Mouse (Mus musculus): ENCODE results near the gene Dact3. TPM values are rescaled to one million over a fixed set of nuclear protein-coding genes. Genes with fewer than 3 reads are reported as not detected.
A peak's percentile ranks its signal among the peaks of the same experiment; 100 is the strongest.

The Dact3 gene
- polyA plus RNA-seq, 1 experiment from 2014 or later, result 9.5 TPM

DNA sequence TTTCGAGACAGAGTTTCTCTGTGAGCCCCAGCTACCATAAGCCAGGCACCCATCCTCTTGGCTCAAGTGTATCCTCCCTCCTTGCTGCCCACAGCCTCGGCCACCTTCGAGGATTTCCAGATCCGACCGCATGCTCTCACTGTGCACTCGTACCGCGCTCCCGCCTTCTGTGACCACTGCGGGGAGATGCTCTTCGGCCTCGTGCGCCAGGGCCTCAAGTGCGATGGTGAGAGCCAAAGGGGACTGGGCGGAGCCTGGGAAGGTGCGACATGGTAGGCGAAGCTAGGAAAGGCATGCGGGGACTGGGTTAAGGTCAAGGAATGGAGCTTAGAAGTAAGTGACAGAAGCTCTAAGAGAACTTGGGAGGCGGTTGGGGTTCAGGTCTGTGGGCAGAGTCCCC, 27.6 kb upstream of the Dact3 start:
- peaks cover 13% of the 10 kb centered on the region for H3K36me3 ChIP-seq (ENCODE audit: control insufficient read depth, insufficient read depth, low read length)
- DNase-seq (ENCODE audit: low spot score) (no peak), ATAC-seq (ENCODE audit: insufficient read depth, low FRiP score, low TSS enrichment) (no peak)
- H3K27me3 ChIP-seq (ENCODE audit: control insufficient read depth, insufficient read depth, low read length), result no peaks in the 10 kb centered on the region
- peaks cover 14% of the 10 kb centered on the region for H3K4me1 ChIP-seq (ENCODE audit: control insufficient read depth, insufficient read depth, low read length)
- WGBS, result 84% methylated on average over 19 of the region's 19 CpGs
- H3K27ac ChIP-seq (ENCODE audit: low read depth, low read length), result no peak overlapping the region
- H3K9me3 ChIP-seq (ENCODE audit: control insufficient read depth, low read length), result no peaks in the 10 kb centered on the region
- no peak overlapping the region for H3K4me3 ChIP-seq (ENCODE audit: low read depth, low read length)
- no peak overlapping the region for H3K9ac ChIP-seq (ENCODE audit: low read length)
- no peak overlapping the region for H3K4me2 ChIP-seq (ENCODE audit: low read depth)

DNA sequence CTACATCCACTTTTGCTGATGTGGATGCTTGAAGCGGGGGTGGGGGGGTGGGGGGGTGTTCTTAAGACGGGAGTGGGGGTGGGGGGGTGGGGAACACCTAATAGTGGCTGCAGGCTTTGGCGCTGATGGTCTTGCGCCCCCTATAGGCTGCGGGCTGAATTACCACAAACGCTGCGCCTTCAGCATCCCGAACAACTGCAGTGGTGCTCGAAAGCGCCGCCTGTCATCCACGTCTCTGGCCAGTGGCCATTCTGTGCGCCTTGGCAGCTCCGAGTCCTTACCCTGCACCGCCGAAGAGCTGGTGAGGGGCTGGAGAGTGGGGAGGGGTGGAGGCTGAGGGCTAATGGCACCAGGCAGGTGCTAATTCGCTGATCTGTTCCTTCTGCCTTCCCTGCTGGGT, 26.5 kb upstream of the Dact3 start:
- Histone ChIP-seq H3K9me3 (ENCODE audit: control insufficient read depth, low read length) (no peaks in the 10 kb centered on the region), H3K27ac (ENCODE audit: low read depth, low read length) (no peak overlapping the region), H3K4me1 (ENCODE audit: control insufficient read depth, insufficient read depth, low read length) (peaks cover 13% of the 10 kb centered on the region), H3K4me2 (ENCODE audit: low read depth) (no peak overlapping the region), H3K9ac (ENCODE audit: low read length) (no peak overlapping the region), H3K4me3 (ENCODE audit: low read depth, low read length) (no peak overlapping the region), H3K36me3 (ENCODE audit: control insufficient read depth, insufficient read depth, low read length) (peaks cover 15% of the 10 kb centered on the region), H3K27me3 (ENCODE audit: control insufficient read depth, insufficient read depth, low read length) (no peaks in the 10 kb centered on the region)
- DNase-seq (ENCODE audit: low spot score), result peak; percentile 59
- 27% methylated on average over 17 of the region's 17 CpGs for WGBS
- ATAC-seq (ENCODE audit: insufficient read depth, low FRiP score, low TSS enrichment), result no peak

DNA sequence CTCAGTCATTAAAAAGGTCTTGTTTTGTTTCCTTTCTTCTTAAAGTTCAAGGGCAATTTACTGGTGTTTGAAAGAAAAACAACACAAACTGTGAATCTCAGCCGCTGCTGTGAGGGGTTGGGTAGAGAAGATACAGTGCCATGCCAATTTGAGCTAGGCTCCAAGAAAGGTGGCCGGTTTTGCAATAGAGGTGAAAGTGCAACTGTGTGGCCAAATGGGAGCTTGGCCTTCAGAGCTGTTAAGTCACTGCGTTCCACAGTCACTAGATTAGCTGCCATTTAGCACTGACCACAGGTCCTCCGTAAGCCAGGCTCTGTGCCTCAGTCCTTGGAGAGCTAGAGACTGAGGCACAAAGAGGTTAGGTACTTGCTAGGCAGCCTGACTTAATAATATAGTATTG, 23.5 kb upstream of the Dact3 start:
- no peaks in the 10 kb centered on the region for H3K27me3 ChIP-seq (ENCODE audit: control insufficient read depth, insufficient read depth, low read length)
- H3K36me3 ChIP-seq (ENCODE audit: control insufficient read depth, insufficient read depth, low read length), result peaks cover 33% of the 10 kb centered on the region
- H3K4me3 ChIP-seq (ENCODE audit: low read depth, low read length), result no peak overlapping the region
- 79% methylated on average over 4 of the region's 4 CpGs for WGBS
- DNase-seq (ENCODE audit: low spot score) (no peak), ATAC-seq (ENCODE audit: insufficient read depth, low FRiP score, low TSS enrichment) (no peak)
- no peaks in the 10 kb centered on the region for H3K9me3 ChIP-seq (ENCODE audit: control insufficient read depth, low read length)
- H3K4me1 ChIP-seq (ENCODE audit: control insufficient read depth, insufficient read depth, low read length), result no peaks in the 10 kb centered on the region
- H3K27ac ChIP-seq (ENCODE audit: low read depth, low read length), result no peak overlapping the region
- H3K4me2 ChIP-seq (ENCODE audit: low read depth), result no peak overlapping the region
- no peak overlapping the region for H3K9ac ChIP-seq (ENCODE audit: low read length)

DNA sequence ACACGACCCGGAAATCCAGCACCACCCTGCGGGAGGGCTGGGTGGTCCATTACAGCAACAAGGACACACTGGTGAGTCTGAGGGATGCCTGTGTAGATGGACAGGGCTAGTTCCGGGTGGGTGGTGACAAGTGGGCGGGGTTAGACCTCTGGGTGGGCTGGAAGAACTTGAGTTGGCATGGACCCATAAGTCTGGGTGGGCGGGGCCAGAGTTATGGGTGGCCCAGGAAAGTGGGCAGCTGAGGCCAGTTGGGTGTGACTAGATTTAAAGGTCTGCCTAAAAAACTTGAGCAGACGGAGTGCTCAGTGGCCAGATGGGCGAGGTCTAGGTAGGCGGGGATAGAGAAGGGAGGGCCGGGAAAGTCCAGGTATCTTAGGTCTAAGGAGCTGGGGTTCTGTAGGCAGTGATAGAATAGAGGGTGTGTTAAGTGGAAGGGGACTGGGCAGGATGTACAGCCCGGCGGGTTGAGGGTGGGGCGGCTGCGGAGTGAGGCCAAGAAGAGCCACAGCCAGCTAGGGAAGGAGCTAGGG, 21.8 kb upstream of the Dact3 start:
- H3K9ac ChIP-seq (ENCODE audit: low read length), result no peak overlapping the region
- H3K4me3 ChIP-seq (ENCODE audit: low read depth, low read length), result no peak overlapping the region
- H3K4me1 ChIP-seq (ENCODE audit: control insufficient read depth, insufficient read depth, low read length), result no peaks in the 10 kb centered on the region
- DNase-seq (ENCODE audit: low spot score) (no peak), ATAC-seq (ENCODE audit: insufficient read depth, low FRiP score, low TSS enrichment) (no peak)
- H3K27me3 ChIP-seq (ENCODE audit: control insufficient read depth, insufficient read depth, low read length), result no peaks in the 10 kb centered on the region
- WGBS, result 89% methylated on average over 14 of the region's 14 CpGs
- no peaks in the 10 kb centered on the region for H3K9me3 ChIP-seq (ENCODE audit: control insufficient read depth, low read length)
- H3K4me2 ChIP-seq (ENCODE audit: low read depth), result no peak overlapping the region
- H3K36me3 ChIP-seq (ENCODE audit: control insufficient read depth, insufficient read depth, low read length), result peaks cover 38% of the 10 kb centered on the region
- H3K27ac ChIP-seq (ENCODE audit: low read depth, low read length), result no peak overlapping the region

DNA sequence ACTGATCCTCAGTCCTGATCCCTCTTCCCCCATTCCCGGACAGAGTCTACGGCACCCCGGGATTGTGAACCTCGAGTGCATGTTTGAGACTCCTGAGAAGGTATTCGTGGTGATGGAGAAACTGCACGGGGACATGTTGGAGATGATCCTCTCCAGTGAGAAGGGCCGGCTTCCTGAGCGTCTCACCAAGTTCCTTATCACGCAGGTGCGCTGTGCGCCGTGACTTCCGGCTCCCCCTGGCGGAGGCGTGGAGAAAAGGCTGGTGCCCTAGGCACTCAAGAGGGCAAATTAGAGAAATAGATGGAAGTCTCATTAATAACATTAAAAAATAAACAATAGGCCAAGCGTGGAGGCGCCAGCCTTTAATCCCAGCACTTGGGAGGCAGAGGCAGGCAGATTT, 16.8 kb upstream of the Dact3 start:
- Histone ChIP-seq H3K27ac (ENCODE audit: low read depth, low read length) (no peak overlapping the region), H3K9ac (ENCODE audit: low read length) (no peak overlapping the region), H3K36me3 (ENCODE audit: control insufficient read depth, insufficient read depth, low read length) (peaks cover 25% of the 10 kb centered on the region), H3K9me3 (ENCODE audit: control insufficient read depth, low read length) (no peaks in the 10 kb centered on the region), H3K4me1 (ENCODE audit: control insufficient read depth, insufficient read depth, low read length) (no peaks in the 10 kb centered on the region), H3K4me3 (ENCODE audit: low read depth, low read length) (no peak overlapping the region), H3K27me3 (ENCODE audit: control insufficient read depth, insufficient read depth, low read length) (no peaks in the 10 kb centered on the region), H3K4me2 (ENCODE audit: low read depth) (no peak overlapping the region)
- 19% methylated on average over 17 of the region's 17 CpGs for WGBS
- no peak for ATAC-seq (ENCODE audit: insufficient read depth, low FRiP score, low TSS enrichment)
- peak; percentile 60 for DNase-seq (ENCODE audit: low spot score)

- ATAC-seq (ENCODE audit: insufficient read depth, low FRiP score, low TSS enrichment) (no peak), DNase-seq (ENCODE audit: low spot score) (peak; percentile 55)
- WGBS, result 29% methylated on average over 5 of the region's 5 CpGs
- Histone ChIP-seq H3K36me3 (ENCODE audit: control insufficient read depth, insufficient read depth, low read length) (peaks cover 19% of the 10 kb centered on the region), H3K4me3 (ENCODE audit: low read depth, low read length) (no peak overlapping the region), H3K4me1 (ENCODE audit: control insufficient read depth, insufficient read depth, low read length) (no peaks in the 10 kb centered on the region), H3K9ac (ENCODE audit: low read length) (no peak overlapping the region), H3K27ac (ENCODE audit: low read depth, low read length) (no peak overlapping the region), H3K4me2 (ENCODE audit: low read depth) (no peak overlapping the region), H3K9me3 (ENCODE audit: control insufficient read depth, low read length) (no peaks in the 10 kb centered on the region), H3K27me3 (ENCODE audit: control insufficient read depth, insufficient read depth, low read length) (no peaks in the 10 kb centered on the region)
Observed at GRCm38 (mm10) chr7:16859902-16860651, 15.0 kb upstream of the Dact3 start.

GRCm38 (mm10) chr7:16867488-16867887, 7.6 kb upstream of the Dact3 start:
- 82% methylated on average over 3 of the region's 3 CpGs for WGBS
- Histone ChIP-seq H3K9ac (ENCODE audit: low read length) (no peak overlapping the region), H3K4me2 (ENCODE audit: low read depth) (no peak overlapping the region), H3K4me3 (ENCODE audit: low read depth, low read length) (no peak overlapping the region), H3K27ac (ENCODE audit: low read depth, low read length) (no peak overlapping the region), H3K9me3 (ENCODE audit: control insufficient read depth, low read length) (no peaks in the 10 kb centered on the region), H3K27me3 (ENCODE audit: control insufficient read depth, insufficient read depth, low read length) (no peaks in the 10 kb centered on the region), H3K4me1 (ENCODE audit: control insufficient read depth, insufficient read depth, low read length) (no peaks in the 10 kb centered on the region), H3K36me3 (ENCODE audit: control insufficient read depth, insufficient read depth, low read length) (no peaks in the 10 kb centered on the region; the same call in 1 of the 2 replicates)
- DNase-seq (ENCODE audit: low spot score) (no peak), ATAC-seq (ENCODE audit: insufficient read depth, low FRiP score, low TSS enrichment) (no peak)

- no peaks in the 10 kb centered on the region; the same call in 1 of the 2 replicates for H3K36me3 ChIP-seq (ENCODE audit: control insufficient read depth, insufficient read depth, low read length)
- no peaks in the 10 kb centered on the region for H3K9me3 ChIP-seq (ENCODE audit: control insufficient read depth, low read length)
- H3K4me1 ChIP-seq (ENCODE audit: control insufficient read depth, insufficient read depth, low read length), result no peaks in the 10 kb centered on the region
- peak overlapping the region; percentile 2 for H3K4me2 ChIP-seq (ENCODE audit: low read depth)
- no peak overlapping the region for H3K27ac ChIP-seq (ENCODE audit: low read depth, low read length)
- ATAC-seq (ENCODE audit: insufficient read depth, low FRiP score, low TSS enrichment) (peak; percentile 91), DNase-seq (ENCODE audit: low spot score) (peak; percentile 68)
- H3K4me3 ChIP-seq (ENCODE audit: low read depth, low read length), result no peak overlapping the region
- H3K27me3 ChIP-seq (ENCODE audit: control insufficient read depth, insufficient read depth, low read length), result no peaks in the 10 kb centered on the region
- WGBS, result 8% methylated on average over 16 of the region's 16 CpGs
- H3K9ac ChIP-seq (ENCODE audit: low read length), result no peak overlapping the region
Observed at GRCm38 (mm10) chr7:16869497-16869896, 5.6 kb upstream of the Dact3 start.

- Histone ChIP-seq H3K4me2 (ENCODE audit: low read depth) (no peak overlapping the region), H3K4me1 (ENCODE audit: control insufficient read depth, insufficient read depth, low read length) (no peaks in the 10 kb centered on the region; the same call in 1 of the 2 replicates), H3K27me3 (ENCODE audit: control insufficient read depth, insufficient read depth, low read length) (no peaks in the 10 kb centered on the region), H3K9ac (ENCODE audit: low read length) (no peak overlapping the region), H3K4me3 (ENCODE audit: low read depth, low read length) (no peak overlapping the region), H3K36me3 (ENCODE audit: control insufficient read depth, insufficient read depth, low read length) (no peaks in the 10 kb centered on the region), H3K27ac (ENCODE audit: low read depth, low read length) (no peak overlapping the region), H3K9me3 (ENCODE audit: control insufficient read depth, low read length) (no peaks in the 10 kb centered on the region)
- WGBS, result 79% methylated on average over 10 of the region's 10 CpGs
- ATAC-seq (ENCODE audit: insufficient read depth, low FRiP score, low TSS enrichment), result no peak
- no peak for DNase-seq (ENCODE audit: low spot score)
Observed at GRCm38 (mm10) chr7:16871600-16871999, 3.5 kb upstream of the Dact3 start.

Data from neural tube, embryonic 11.5 days (tissue).